Mouse (Mus musculus) lung, postnatal 0 days (tissue): ENCODE data around the gene Atp7a.

ENCODE experiments used
- CTCF ChIP-seq: IDR thresholded peaks from 2 replicates; pipeline ENCODE4 v1.5.1; 2016; ENCODE audit warnings: antibody characterized with exemption, mild to moderate bottlenecking
- EP300 ChIP-seq: IDR thresholded peaks from 2 replicates; pipeline ENCODE4 v1.6.1; 2016; ENCODE audit warnings: antibody characterized with exemption, mild to moderate bottlenecking, control low read depth

- no peak for TF ChIP-seq CTCF
- TF ChIP-seq EP300 = no peak
Measured at GRCm38 (mm10) chrX:106030176-106030575, 3.1 kb downstream of the Atp7a start.
